8 mouse cellular contexts compared by ENCODE assay signal in the genomic region with DNA sequence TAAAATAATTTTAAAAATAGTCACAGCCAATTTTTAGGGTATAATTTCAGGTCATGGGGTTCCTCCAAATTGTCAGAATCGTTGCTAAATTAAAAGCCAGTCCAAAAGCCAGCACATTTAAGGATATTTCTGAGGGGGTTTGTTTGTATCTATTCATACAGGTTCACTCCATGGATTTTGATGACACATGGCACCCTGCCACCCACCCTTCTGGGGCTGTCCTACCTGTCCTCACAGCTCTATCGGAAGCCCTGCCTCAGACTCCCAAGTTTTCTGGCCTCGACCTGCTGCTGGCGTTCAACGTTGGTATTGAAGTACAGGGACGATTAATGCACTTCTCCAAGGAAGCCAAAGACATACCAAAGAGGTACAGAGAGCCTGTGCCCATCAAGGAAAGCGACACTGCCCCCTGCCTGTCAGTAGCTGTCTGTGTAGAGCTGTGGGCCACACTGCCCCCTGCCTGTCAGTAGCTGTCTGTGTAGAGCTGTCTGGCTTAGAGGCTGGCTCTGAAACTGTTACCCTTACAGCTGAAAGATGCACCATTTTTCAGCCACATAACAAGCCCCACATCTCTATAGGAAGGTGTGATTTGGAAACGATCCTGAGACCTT. TPM values are rescaled to one million over a fixed set of nuclear protein-coding genes. Genes with fewer than 3 reads are reported as not detected.
DNase-seq lines count a peak whose midpoint lies in the region; ATAC-seq and TF ChIP-seq lines count a peak whose summit lies in the region.

No protein-coding gene starts in this region.

- no peaks in the 10 kb centered on the region for H3K9me3 ChIP-seq in MEL (replicated peaks; ENCODE audit: insufficient read depth, low read length)
- no peaks in the 10 kb centered on the region for H3K9me3 ChIP-seq in hindbrain, embryonic 11.5 days (ENCODE audit: control insufficient read depth, low read length)
- no peaks in the 10 kb centered on the region for H3K9me3 ChIP-seq in lung, postnatal 0 days (ENCODE audit: low read length)

- no peak overlapping the region for H3K27ac ChIP-seq in MEL (ENCODE audit: control insufficient read depth, low read depth, low read length)
- no peak overlapping the region for H3K27ac ChIP-seq in hindbrain, embryonic 11.5 days (ENCODE audit: low read depth, low read length)
- no peak overlapping the region for H3K27ac ChIP-seq in lung, postnatal 0 days (ENCODE audit: low read length)

- DNase-seq in MEL (ENCODE audit: low read depth, low spot score), result peak; percentile 83
- peak; percentile 57 to 62 for DNase-seq in cerebellum, adult 18-20 months
- DNase-seq in forelimb bud, embryonic 11.5 days (ENCODE audit: low read depth, low spot score), result peak; percentile 63
- DNase-seq in hindbrain, embryonic 11.5 days (ENCODE audit: low spot score), result peak; percentile 81
- DNase-seq in layer of hippocampus, adult 9-10 months (ENCODE audit: low spot score), result peak; percentile 55
- DNase-seq in lung, postnatal 0 days (ENCODE audit: low spot score), result peak; percentile 93
- DNase-seq in ovary, postnatal 36 days (ENCODE audit: low spot score), result peak; percentile 79
- DNase-seq in thymus, postnatal 10 days (ENCODE audit: low spot score in 2 of 2), result peak; percentile 69 to 86

- no peaks in the 10 kb centered on the region for H3K36me3 ChIP-seq in MEL (ENCODE audit: control insufficient read depth in 1 of 2, insufficient read depth in 2 of 2, low read length in 2 of 2)
- no peaks in the 10 kb centered on the region for H3K36me3 ChIP-seq in hindbrain, embryonic 11.5 days (ENCODE audit: control insufficient read depth, insufficient read depth, low read length)
- no peaks in the 10 kb centered on the region for H3K36me3 ChIP-seq in lung, postnatal 0 days (ENCODE audit: insufficient read depth, low read length)

- TF ChIP-seq EP300 in MEL (IDR thresholded peaks at IDR 0.05; ENCODE audit: low read depth in 1 of 2, low read length in 2 of 2), result no peak
- TF ChIP-seq EP300 in lung, postnatal 0 days (IDR thresholded peaks at IDR 0.05), result no peak

- 35% methylated on average over 8 of the region's 8 CpGs for WGBS in hindbrain, embryonic 11.5 days
- 26% methylated on average over 8 of the region's 8 CpGs for WGBS in lung, postnatal 0 days

- peak; percentile 84 for ATAC-seq in hindbrain, embryonic 11.5 days (ENCODE audit: low FRiP score)
- peak; percentile 93 for ATAC-seq in lung, postnatal 0 days

- no peaks in the 10 kb centered on the region for H3K79me2 ChIP-seq in MEL (ENCODE audit: control insufficient read depth, insufficient read depth, low read length, poor library complexity)

- TF ChIP-seq RAD21 in MEL (IDR thresholded peaks at IDR 0.05; ENCODE audit: low read depth, low read length), result peak; percentile 59

- no peak overlapping the region for H3K4me3 ChIP-seq in MEL (ENCODE audit: control insufficient read depth in 1 of 2, insufficient read depth in 1 of 2, low read depth in 2 of 2, low read length in 2 of 2)
- no peak overlapping the region for H3K4me3 ChIP-seq in hindbrain, embryonic 11.5 days (ENCODE audit: low read depth, low read length)
- no peak overlapping the region for H3K4me3 ChIP-seq in lung, postnatal 0 days (ENCODE audit: low read depth, low read length)

- H3K9ac ChIP-seq in MEL (ENCODE audit: control insufficient read depth, low read depth, low read length, poor library complexity, severe bottlenecking), result no peak overlapping the region
- no peak overlapping the region for H3K9ac ChIP-seq in hindbrain, embryonic 11.5 days (ENCODE audit: low read depth, low read length)
- H3K9ac ChIP-seq in lung, postnatal 0 days (replicated peaks; ENCODE audit: low read depth), result no peak overlapping the region

- TF ChIP-seq POLR2A in MEL (IDR thresholded peaks at IDR 0.05; ENCODE audit: control insufficient read depth in 1 of 2, insufficient read depth in 1 of 2, low read depth in 1 of 2, low read length in 2 of 2, poor library complexity in 1 of 2), result no peak

- H3K27me3 ChIP-seq in MEL (ENCODE audit: control insufficient read depth in 1 of 2, insufficient read depth in 2 of 2, low read length in 2 of 2), result no peaks in the 10 kb centered on the region; a peak in 1 of 4 replicates
- no peaks in the 10 kb centered on the region for H3K27me3 ChIP-seq in hindbrain, embryonic 11.5 days (ENCODE audit: control insufficient read depth, insufficient read depth, low read length)
- no peaks in the 10 kb centered on the region for H3K27me3 ChIP-seq in lung, postnatal 0 days (replicated peaks; ENCODE audit: insufficient read depth, low read length)

- peak; percentile 85 to 100 (median 98); a peak in 5 of 6 replicates for TF ChIP-seq CTCF in MEL (IDR thresholded peaks at IDR 0.05 in 2 of 3, conservative IDR thresholded peaks at IDR 0.05 in 1 of 3; ENCODE audit: control insufficient read depth in 1 of 3, insufficient read depth in 1 of 3, low read depth in 2 of 3, low read length in 3 of 3, poor library complexity in 1 of 3, severe bottlenecking in 1 of 3)
- peak; percentile 100 for TF ChIP-seq CTCF in lung, postnatal 0 days (IDR thresholded peaks at IDR 0.05)

- no peak overlapping the region for H3K4me2 ChIP-seq in hindbrain, embryonic 11.5 days (replicated peaks; ENCODE audit: low read depth, low read length)
- no peak overlapping the region for H3K4me2 ChIP-seq in lung, postnatal 0 days (replicated peaks; ENCODE audit: low read depth, low read length)

- 0 out of 4 replicates have a peak, but pooled peaks cover 0 to 7% of the 10 kb centered on the region in 2 experiments for H3K4me1 ChIP-seq in MEL (ENCODE audit: control insufficient read depth in 1 of 2, insufficient read depth in 2 of 2, low read length in 2 of 2)
- H3K4me1 ChIP-seq in hindbrain, embryonic 11.5 days (replicated peaks; ENCODE audit: control insufficient read depth, insufficient read depth, low read length), result no peaks in the 10 kb centered on the region
- H3K4me1 ChIP-seq in lung, postnatal 0 days (ENCODE audit: insufficient read depth, low read depth, low read length), result no peaks in the 10 kb centered on the region

TF ChIP-seq in MEL, 35 proteins besides CTCF, POLR2A, EP300 and RAD21:
- TF ChIP-seq ZKSCAN1 (IDR thresholded peaks at IDR 0.05; ENCODE audit: low read depth, low read length) (no peak), ZNF384 (IDR thresholded peaks at IDR 0.05; ENCODE audit: low read depth, low read length) (no peak), SMC3 (IDR thresholded peaks at IDR 0.05; ENCODE audit: low read depth, low read length) (peak; percentile 90), USF1 (IDR thresholded peaks at IDR 0.05; ENCODE audit: low read depth, low read length) (no peak), ZC3H11A (IDR thresholded peaks at IDR 0.05; ENCODE audit: low read depth, low read length) (peak; percentile 51), POLR2AphosphoS2 (IDR thresholded peaks at IDR 0.05; ENCODE audit: low read length) (no peak), NRF1 (IDR thresholded peaks at IDR 0.05; ENCODE audit: insufficient read depth, low read depth, low read length, poor library complexity, severe bottlenecking) (no peak), JUND (IDR thresholded peaks at IDR 0.05; ENCODE audit: low read depth, low read length) (no peak), CHD1 (IDR thresholded peaks at IDR 0.05; ENCODE audit: low read depth, low read length) (no peak)

RNA-seq across cellular contexts. Expression of a gene that starts 4.5 kb away (rescaled TPM):
- not detected in 2 replicates for total RNA-seq in MEL (2012; rRNA removed)
- not detected for polyA plus RNA-seq in MEL (2012; ENCODE audit: insufficient read depth in 1 of 2, insufficient read length in 2 of 2, low read depth in 1 of 2, low replicate concordance in 2 of 2, missing spikeins in 1 of 2)
- polyA plus RNA-seq in hindbrain, embryonic 11.5 days (2014; fragmentation: Nextera tagmentation; extraction: Ambion mirVana), result not detected in 2 replicates
- polyA plus RNA-seq in lung, postnatal 0 days (2015; fragmentation: Nextera tagmentation; extraction: Ambion mirVana), result 0.11 and 0.43 TPM in 2 replicates

RNA-seq across cellular contexts. Expression of a gene that starts 18.8 kb away (rescaled TPM):
- total RNA-seq in MEL (2012; rRNA removed), result 12.1 and 12.3 TPM in 2 replicates
- polyA plus RNA-seq in MEL (2012; ENCODE audit: insufficient read depth in 1 of 2, insufficient read length in 2 of 2, low read depth in 1 of 2, low replicate concordance in 2 of 2, missing spikeins in 1 of 2), result 10 to 100 TPM; 15.9 to 99.4 TPM
- polyA plus RNA-seq in hindbrain, embryonic 11.5 days (2014; fragmentation: Nextera tagmentation; extraction: Ambion mirVana), result 29.3 and 32.2 TPM in 2 replicates
- 37.7 and 41.9 TPM in 2 replicates for polyA plus RNA-seq in lung, postnatal 0 days (2015; fragmentation: Nextera tagmentation; extraction: Ambion mirVana)

RNA-seq across cellular contexts. Expression of a gene that starts 48.1 kb away (rescaled TPM):
- total RNA-seq in MEL (2012; rRNA removed), result 14.6 and 15.0 TPM in 2 replicates
- polyA plus RNA-seq in MEL (2012; ENCODE audit: insufficient read depth in 1 of 2, insufficient read length in 2 of 2, low read depth in 1 of 2, low replicate concordance in 2 of 2, missing spikeins in 1 of 2), result 10 to 100 TPM in 1 of 2 experiments, not detected in 1; 28.4 TPM
- polyA plus RNA-seq in hindbrain, embryonic 11.5 days (2014; fragmentation: Nextera tagmentation; extraction: Ambion mirVana), result 25.7 and 30.9 TPM in 2 replicates
- 31.6 and 35.4 TPM in 2 replicates for polyA plus RNA-seq in lung, postnatal 0 days (2015; fragmentation: Nextera tagmentation; extraction: Ambion mirVana)
